Mouse (Mus musculus) kidney, adult 8-10 months (tissue): ENCODE data around the gene Nop56.
A peak's percentile ranks its signal among the peaks of the same experiment; 100 is the strongest.

ENCODE experiments used
- DNase-seq, 2 experiments: peaks; one replicate each; pipeline ENCODE4 v3.0.0; 2022

The Nop56 gene

GRCm38 (mm10) chr2:130274149-130274861, at the start of gene Nop56:
Gene Nop56 (plus strand): TSS chr2:130274430.
- peak; percentile 98 to 99 for DNase-seq

- DNase-seq: peak; percentile 5 to 20
Measured at GRCm38 (mm10) chr2:130246912-130247311, 27.3 kb upstream of the Nop56 start.

- no peak for DNase-seq
Measured at GRCm38 (mm10) chr2:130248226-130248625, 26.0 kb upstream of the Nop56 start.

- no peak for DNase-seq
Measured at GRCm38 (mm10) chr2:130256762-130257161, 17.5 kb upstream of the Nop56 start.

GRCm38 (mm10) chr2:130260822-130261221, 13.4 kb upstream of the Nop56 start:
- DNase-seq: no peak

GRCm38 (mm10) chr2:130261914-130262313, 12.3 kb upstream of the Nop56 start:
- DNase-seq: no peak

- no peak for DNase-seq
Measured at GRCm38 (mm10) chr2:130262398-130262797, 11.8 kb upstream of the Nop56 start.

- DNase-seq: no peak
Measured at GRCm38 (mm10) chr2:130265520-130265919, 8.7 kb upstream of the Nop56 start.

GRCm38 (mm10) chr2:130268074-130268473, 6.2 kb upstream of the Nop56 start:
- DNase-seq: no peak

- DNase-seq: peak in 1 of 2 experiments; percentile 28
Measured at GRCm38 (mm10) chr2:130273732-130274131, 498 bp upstream of the Nop56 start.

GRCm38 (mm10) chr2:130274862-130275261, 632 bp downstream of the Nop56 start:
- no peak for DNase-seq

- DNase-seq: peak; percentile 28 to 64
Measured at GRCm38 (mm10) chr2:130275649-130276048, 1.4 kb downstream of the Nop56 start.

GRCm38 (mm10) chr2:130279600-130280091, 5.4 kb downstream of the Nop56 start:
- DNase-seq: no peak

- no peak for DNase-seq
Measured at GRCm38 (mm10) chr2:130280224-130280623, 6.0 kb downstream of the Nop56 start.

GRCm38 (mm10) chr2:130280818-130281217, 6.6 kb downstream of the Nop56 start:
- DNase-seq: no peak

- DNase-seq: peak; percentile 78 to 89
Measured at GRCm38 (mm10) chr2:130283854-130284654, 9.8 kb downstream of the Nop56 start, which contains the start of gene Idh3b. Gene Idh3b (minus strand): TSS chr2:130284547.

GRCm38 (mm10) chr2:130289086-130289485, 14.9 kb downstream of the Nop56 start:
- no peak for DNase-seq

- DNase-seq: peak; percentile 67 to 81
Measured at GRCm38 (mm10) chr2:130291434-130291833, 17.2 kb downstream of the Nop56 start.

- DNase-seq: no peak
Measured at GRCm38 (mm10) chr2:130293009-130293408, 18.8 kb downstream of the Nop56 start.

- DNase-seq: no peak
Measured at GRCm38 (mm10) chr2:130293486-130293885, 19.3 kb downstream of the Nop56 start.

GRCm38 (mm10) chr2:130294218-130294935, 20.1 kb downstream of the Nop56 start:
- no peak for DNase-seq

GRCm38 (mm10) chr2:130294936-130295277, 20.7 kb downstream of the Nop56 start, which contains the start of gene Ebf4:
Gene Ebf4 (plus strand): TSS chr2:130295169.
- DNase-seq: no peak
